Mouse (Mus musculus): Measurements from ENCODE around the gene Tert. TPM values are rescaled to one million over a fixed set of nuclear protein-coding genes. Genes with fewer than 3 reads are reported as not detected.
A peak's percentile ranks its signal among the peaks of the same experiment; 100 is the strongest.

Gene Tert
- polyA plus RNA-seq, 1 experiment from 2014 or later, result 4.2 TPM

GRCm38 (mm10) chr13:73604156-73604957 lies 22.4 kb upstream of the Tert start:
- ATAC-seq (ENCODE audit: low FRiP score, low TSS enrichment) (peak; percentile 79), DNase-seq (no peak)
- 3% methylated on average over 39 of the region's 39 CpGs for WGBS
- Histone ChIP-seq H3K27me3 (ENCODE audit: control insufficient read depth, insufficient read depth, low read length) (no peaks in the 10 kb centered on the region), H3K9ac (replicated peaks; ENCODE audit: low read length) (peak overlapping the region; percentile 81), H3K4me3 (replicated peaks; ENCODE audit: low read depth, low read length) (peak overlapping the region; percentile 80), H3K9me3 (ENCODE audit: control insufficient read depth, low read length) (no peaks in the 10 kb centered on the region), H3K36me3 (ENCODE audit: control insufficient read depth, insufficient read depth, low read length) (peaks cover 28% of the 10 kb centered on the region), H3K4me2 (ENCODE audit: low read length) (peak overlapping the region; percentile 87), H3K27ac (replicated peaks; ENCODE audit: low read depth, low read length) (peak overlapping the region; percentile 58), H3K4me1 (ENCODE audit: control insufficient read depth, insufficient read depth, low read length) (peaks cover 10% of the 10 kb centered on the region)

DNA sequence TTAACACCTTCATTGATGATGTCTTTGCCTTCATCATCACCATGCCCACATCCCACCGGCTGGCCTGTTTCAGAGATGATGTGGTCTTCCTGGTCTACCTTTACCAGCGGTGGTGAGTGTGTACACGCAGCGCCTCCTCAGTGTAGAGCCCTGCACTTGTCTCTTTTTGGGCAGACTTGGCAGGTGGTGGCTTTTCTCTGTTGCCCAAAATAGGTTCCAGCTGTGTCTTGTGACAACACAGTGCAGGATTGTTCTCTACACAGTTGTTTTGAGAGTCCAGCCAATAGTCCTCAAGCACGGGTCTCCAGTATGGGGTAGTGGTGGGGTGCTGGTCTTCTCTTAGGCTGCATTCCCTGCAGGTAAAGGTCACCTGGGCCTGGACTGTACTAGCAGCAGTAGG lies 8.3 kb upstream of the Tert start:
- H3K4me3 ChIP-seq (replicated peaks; ENCODE audit: low read depth, low read length), result no peak overlapping the region
- H3K9me3 ChIP-seq (ENCODE audit: control insufficient read depth, low read length), result no peaks in the 10 kb centered on the region
- WGBS, result 94% methylated on average over 5 of the region's 5 CpGs
- H3K9ac ChIP-seq (replicated peaks; ENCODE audit: low read length), result no peak overlapping the region
- ATAC-seq (ENCODE audit: low FRiP score, low TSS enrichment) (no peak), DNase-seq (no peak)
- peaks cover 82% of the 10 kb centered on the region for H3K36me3 ChIP-seq (ENCODE audit: control insufficient read depth, insufficient read depth, low read length)
- H3K4me1 ChIP-seq (ENCODE audit: control insufficient read depth, insufficient read depth, low read length), result no peaks in the 10 kb centered on the region
- H3K4me2 ChIP-seq (ENCODE audit: low read length), result no peak overlapping the region
- no peaks in the 10 kb centered on the region for H3K27me3 ChIP-seq (ENCODE audit: control insufficient read depth, insufficient read depth, low read length)
- H3K27ac ChIP-seq (replicated peaks; ENCODE audit: low read depth, low read length), result no peak overlapping the region

DNA sequence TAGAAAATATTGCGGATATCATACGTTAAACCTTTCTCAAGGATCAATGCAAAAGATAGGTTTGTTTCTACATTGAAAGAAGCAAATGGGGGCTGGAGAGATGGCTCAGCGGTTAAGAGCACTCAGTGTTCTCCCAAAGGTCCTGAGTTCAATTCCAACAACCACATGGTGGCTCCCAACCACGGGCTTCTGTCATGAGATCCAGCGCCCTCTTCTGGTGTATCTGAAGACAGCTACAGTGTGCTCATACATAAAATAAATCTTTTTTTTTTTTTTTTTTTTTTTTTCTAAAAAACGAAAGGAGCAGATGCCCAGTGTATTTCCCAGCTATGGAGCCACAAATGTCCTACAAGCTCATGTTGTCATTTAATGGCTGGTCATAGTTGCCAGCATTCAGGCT lies 6.1 kb upstream of the Tert start:
- Histone ChIP-seq H3K27ac (replicated peaks; ENCODE audit: low read depth, low read length) (no peak overlapping the region), H3K4me3 (replicated peaks; ENCODE audit: low read depth, low read length) (no peak overlapping the region), H3K4me2 (ENCODE audit: low read length) (no peak overlapping the region), H3K9me3 (ENCODE audit: control insufficient read depth, low read length) (no peaks in the 10 kb centered on the region), H3K9ac (replicated peaks; ENCODE audit: low read length) (no peak overlapping the region), H3K36me3 (ENCODE audit: control insufficient read depth, insufficient read depth, low read length) (peaks cover 60% of the 10 kb centered on the region), H3K4me1 (ENCODE audit: control insufficient read depth, insufficient read depth, low read length) (no peaks in the 10 kb centered on the region), H3K27me3 (ENCODE audit: control insufficient read depth, insufficient read depth, low read length) (no peaks in the 10 kb centered on the region)
- DNase-seq, result peak; percentile 48
- ATAC-seq (ENCODE audit: low FRiP score, low TSS enrichment), result no peak
- WGBS, result 70% methylated on average over 6 of the region's 6 CpGs

DNA sequence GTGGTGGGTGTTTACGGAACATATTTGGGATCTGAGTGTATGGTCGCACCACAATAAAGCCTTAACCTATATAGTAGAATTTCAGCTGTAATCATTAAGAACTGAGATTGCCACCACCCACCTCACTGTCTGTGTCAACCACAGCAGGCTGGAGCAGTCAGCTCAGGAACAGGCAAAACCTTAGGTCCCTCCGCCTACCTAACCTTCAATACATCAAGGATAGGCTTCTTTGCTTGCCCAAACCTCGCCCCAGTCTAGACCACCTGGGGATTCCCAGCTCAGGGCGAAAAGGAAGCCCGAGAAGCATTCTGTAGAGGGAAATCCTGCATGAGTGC lies 334 bp upstream of the Tert start:
- H3K4me1 ChIP-seq (ENCODE audit: control insufficient read depth, insufficient read depth, low read length), result peaks cover 12% of the 10 kb centered on the region; the same call in 1 of the 2 replicates
- H3K9ac ChIP-seq (replicated peaks; ENCODE audit: low read length), result no peak overlapping the region; the same call in 1 of the 2 replicates
- 0 out of 2 replicates have a peak overlapping the region, but pooled peaks have one; percentile 26 for H3K27ac ChIP-seq (replicated peaks; ENCODE audit: low read depth, low read length)
- H3K9me3 ChIP-seq (ENCODE audit: control insufficient read depth, low read length), result no peaks in the 10 kb centered on the region
- ATAC-seq (ENCODE audit: low FRiP score, low TSS enrichment) (peak; percentile 25; the same call in 1 of the 2 replicates), DNase-seq (no peak)
- no peaks in the 10 kb centered on the region for H3K27me3 ChIP-seq (ENCODE audit: control insufficient read depth, insufficient read depth, low read length)
- H3K4me3 ChIP-seq (replicated peaks; ENCODE audit: low read depth, low read length), result peak overlapping the region; percentile 54
- H3K36me3 ChIP-seq (ENCODE audit: control insufficient read depth, insufficient read depth, low read length), result peaks cover 4% of the 10 kb centered on the region
- 43% methylated on average over 6 of the region's 6 CpGs for WGBS
- peak overlapping the region; percentile 96 for H3K4me2 ChIP-seq (ENCODE audit: low read length)

- Histone ChIP-seq H3K9me3 (ENCODE audit: control insufficient read depth, low read length) (no peaks in the 10 kb centered on the region), H3K4me3 (replicated peaks; ENCODE audit: low read depth, low read length) (no peak overlapping the region), H3K4me2 (ENCODE audit: low read length) (0 out of 2 replicates have a peak overlapping the region, but pooled peaks have one; percentile 21), H3K27ac (replicated peaks; ENCODE audit: low read depth, low read length) (no peak overlapping the region), H3K36me3 (ENCODE audit: control insufficient read depth, insufficient read depth, low read length) (no peaks in the 10 kb centered on the region), H3K27me3 (ENCODE audit: control insufficient read depth, insufficient read depth, low read length) (no peaks in the 10 kb centered on the region), H3K9ac (replicated peaks; ENCODE audit: low read length) (no peak overlapping the region), H3K4me1 (ENCODE audit: control insufficient read depth, insufficient read depth, low read length) (peaks cover 12% of the 10 kb centered on the region; the same call in 1 of the 2 replicates)
- ATAC-seq (ENCODE audit: low FRiP score, low TSS enrichment) (no peak), DNase-seq (peak; percentile 4)
- WGBS, result 84% methylated on average over 11 of the region's 11 CpGs
Observed at GRCm38 (mm10) chr13:73628586-73629113, 1.9 kb downstream of the Tert start.

GRCm38 (mm10) chr13:73631837-73632236 lies 5.1 kb downstream of the Tert start:
- WGBS, result 97% methylated on average over 3 of the region's 3 CpGs
- H3K9me3 ChIP-seq (ENCODE audit: control insufficient read depth, low read length), result no peaks in the 10 kb centered on the region
- no peak overlapping the region for H3K9ac ChIP-seq (replicated peaks; ENCODE audit: low read length)
- no peaks in the 10 kb centered on the region for H3K27me3 ChIP-seq (ENCODE audit: control insufficient read depth, insufficient read depth, low read length)
- H3K36me3 ChIP-seq (ENCODE audit: control insufficient read depth, insufficient read depth, low read length), result peaks cover 10% of the 10 kb centered on the region
- no peak for DNase-seq
- peaks cover 12% of the 10 kb centered on the region; the same call in 1 of the 2 replicates for H3K4me1 ChIP-seq (ENCODE audit: control insufficient read depth, insufficient read depth, low read length)
- ATAC-seq (ENCODE audit: low FRiP score, low TSS enrichment), result no peak
- no peak overlapping the region for H3K4me2 ChIP-seq (ENCODE audit: low read length)
- no peak overlapping the region for H3K4me3 ChIP-seq (replicated peaks; ENCODE audit: low read depth, low read length)
- H3K27ac ChIP-seq (replicated peaks; ENCODE audit: low read depth, low read length), result no peak overlapping the region

DNA sequence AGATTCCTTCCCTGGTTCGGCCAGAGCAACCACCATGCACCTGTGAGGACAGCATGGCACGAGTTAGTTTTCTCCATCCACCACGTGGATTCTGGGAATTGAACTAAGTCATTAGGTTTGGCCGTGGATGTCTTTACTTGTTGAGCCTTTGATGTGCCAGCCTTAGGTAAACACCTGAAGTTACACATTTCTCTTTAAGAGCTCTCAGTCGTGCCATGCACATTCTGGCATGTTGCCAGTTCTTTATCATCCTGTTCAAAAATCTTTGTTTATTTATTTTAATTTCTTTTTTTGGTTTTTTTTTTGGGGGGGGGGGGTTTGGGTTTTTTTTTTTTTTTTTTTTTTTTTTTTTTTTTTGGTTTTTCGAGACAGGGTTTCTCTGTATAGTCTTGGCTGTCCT lies 11.1 kb downstream of the Tert start:
- no peak overlapping the region for H3K4me2 ChIP-seq (ENCODE audit: low read length)
- H3K36me3 ChIP-seq (ENCODE audit: control insufficient read depth, insufficient read depth, low read length), result peaks cover 10% of the 10 kb centered on the region
- H3K9ac ChIP-seq (replicated peaks; ENCODE audit: low read length), result no peak overlapping the region
- H3K4me1 ChIP-seq (ENCODE audit: control insufficient read depth, insufficient read depth, low read length), result no peaks in the 10 kb centered on the region
- 82% methylated on average over 6 of the region's 6 CpGs for WGBS
- H3K9me3 ChIP-seq (ENCODE audit: control insufficient read depth, low read length), result no peaks in the 10 kb centered on the region
- no peak for ATAC-seq (ENCODE audit: low FRiP score, low TSS enrichment)
- no peak for DNase-seq
- H3K27me3 ChIP-seq (ENCODE audit: control insufficient read depth, insufficient read depth, low read length), result no peaks in the 10 kb centered on the region
- H3K27ac ChIP-seq (replicated peaks; ENCODE audit: low read depth, low read length), result no peak overlapping the region
- no peak overlapping the region for H3K4me3 ChIP-seq (replicated peaks; ENCODE audit: low read depth, low read length)

DNA sequence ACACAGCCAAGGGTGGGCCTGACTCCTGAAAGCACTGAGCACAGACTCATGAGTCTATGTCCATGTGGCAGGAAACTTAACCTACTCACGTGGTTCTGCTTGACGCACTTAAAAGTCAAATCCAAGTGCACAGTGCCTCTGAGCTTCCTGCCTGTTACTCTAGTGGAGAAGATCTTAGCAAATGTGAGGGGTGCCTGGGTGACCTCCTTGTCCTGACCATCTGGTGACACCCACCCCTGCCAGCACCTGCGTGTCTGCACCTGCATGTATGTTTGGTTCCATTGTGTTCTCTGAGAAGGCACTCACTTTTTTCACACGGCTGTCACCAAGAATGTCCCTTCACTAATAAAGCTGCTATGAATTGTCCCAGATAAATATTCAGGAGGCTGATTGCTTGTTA lies 14.6 kb downstream of the Tert start:
- Histone ChIP-seq H3K36me3 (ENCODE audit: control insufficient read depth, insufficient read depth, low read length) (no peaks in the 10 kb centered on the region), H3K27ac (replicated peaks; ENCODE audit: low read depth, low read length) (no peak overlapping the region), H3K4me3 (replicated peaks; ENCODE audit: low read depth, low read length) (no peak overlapping the region), H3K4me1 (ENCODE audit: control insufficient read depth, insufficient read depth, low read length) (no peaks in the 10 kb centered on the region), H3K27me3 (ENCODE audit: control insufficient read depth, insufficient read depth, low read length) (no peaks in the 10 kb centered on the region), H3K4me2 (ENCODE audit: low read length) (no peak overlapping the region), H3K9me3 (ENCODE audit: control insufficient read depth, low read length) (no peaks in the 10 kb centered on the region), H3K9ac (replicated peaks; ENCODE audit: low read length) (no peak overlapping the region)
- ATAC-seq (ENCODE audit: low FRiP score, low TSS enrichment) (no peak), DNase-seq (no peak)
- WGBS, result 92% methylated on average over 4 of the region's 4 CpGs
